Mouse (Mus musculus): ENCODE data around the gene Sgms2. TPM values are rescaled to one million over a fixed set of nuclear protein-coding genes. Genes with fewer than 3 reads are reported as not detected.

Sgms2 gene
- polyA plus RNA-seq, 1 experiment from 2014 or later, result 3.1 TPM

DNA sequence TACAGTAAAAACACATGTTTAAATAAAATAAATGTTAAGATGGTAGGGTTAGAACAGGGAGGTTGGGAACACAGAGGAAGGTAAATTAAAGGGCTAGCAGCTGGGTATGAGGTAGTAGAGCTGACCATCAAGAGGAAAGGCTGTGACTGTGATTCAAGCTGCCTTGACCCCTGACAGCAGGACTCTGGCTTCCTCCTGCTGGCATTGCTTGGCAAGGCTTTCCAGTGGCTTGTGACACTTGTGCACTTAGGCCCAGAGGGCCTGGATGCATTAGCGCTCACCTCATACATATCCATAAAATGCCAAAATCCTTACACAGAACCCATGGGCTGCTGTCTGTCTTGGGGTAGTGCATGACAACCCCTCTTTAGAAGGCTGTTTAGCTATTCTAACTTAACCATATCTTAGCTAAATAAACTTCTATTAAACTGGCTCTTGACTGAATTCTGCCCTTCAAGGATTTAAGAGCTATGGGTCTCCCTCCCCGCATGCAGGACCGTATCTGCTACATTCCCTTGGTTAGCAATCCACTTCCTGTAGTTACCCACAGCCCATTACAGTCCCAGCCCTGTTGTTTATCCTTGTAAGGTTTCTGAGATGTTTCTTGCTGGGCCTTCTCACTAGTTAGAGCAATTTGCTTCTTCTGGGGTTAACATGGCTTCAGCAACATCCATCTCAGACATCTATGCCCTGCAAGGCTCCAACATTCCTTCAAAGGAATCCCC lies 25.5 kb downstream of the Sgms2 start:
- no peaks in the 10 kb centered on the region for H3K27me3 ChIP-seq (ENCODE audit: insufficient read depth, low read length)
- H3K9me3 ChIP-seq (ENCODE audit: low read depth, low read length), result no peaks in the 10 kb centered on the region
- H3K4me2 ChIP-seq, result no peak overlapping the region
- ATAC-seq (ENCODE audit: insufficient read depth), result no peak
- H3K36me3 ChIP-seq (ENCODE audit: insufficient read depth), result no peaks in the 10 kb centered on the region
- 0 out of 2 replicates have a peak, but pooled peaks cover 3% of the 10 kb centered on the region for H3K4me1 ChIP-seq (ENCODE audit: insufficient read depth)
- H3K4me3 ChIP-seq (ENCODE audit: low read depth, low read length), result no peak overlapping the region
- H3K9ac ChIP-seq, result no peak overlapping the region
- no peak for DNase-seq
- 69% methylated on average over 3 of the region's 3 CpGs for WGBS
- no peak overlapping the region for H3K27ac ChIP-seq (ENCODE audit: low read depth)
- TF ChIP-seq CTCF (IDR thresholded peaks at IDR 0.05; ENCODE audit: low read depth), result no peak

DNA sequence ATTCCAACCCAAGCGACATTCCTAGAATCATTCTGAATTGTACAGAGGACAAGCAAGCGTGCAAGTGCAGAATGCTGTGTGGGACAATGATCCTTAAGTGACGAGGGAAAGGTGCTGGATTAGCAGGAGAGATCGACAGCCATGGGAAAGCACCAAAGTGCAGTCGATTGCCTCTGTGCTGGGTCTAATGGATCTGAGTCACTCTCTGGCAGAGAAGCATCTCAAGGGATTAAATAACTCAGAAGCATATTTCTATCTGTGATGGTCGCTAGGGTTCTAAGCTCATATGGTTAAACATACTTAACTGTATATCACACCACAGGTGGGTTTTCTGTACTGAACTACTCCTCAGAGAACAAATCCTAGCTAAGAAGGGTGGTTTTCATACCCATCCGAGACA lies 118.2 kb downstream of the Sgms2 start:
- Histone ChIP-seq H3K4me1 (ENCODE audit: insufficient read depth) (no peaks in the 10 kb centered on the region), H3K27ac (ENCODE audit: low read depth) (no peak overlapping the region), H3K9me3 (ENCODE audit: low read depth, low read length) (no peaks in the 10 kb centered on the region), H3K4me2 (no peak overlapping the region), H3K4me3 (ENCODE audit: low read depth, low read length) (no peak overlapping the region), H3K36me3 (ENCODE audit: insufficient read depth) (no peaks in the 10 kb centered on the region), H3K9ac (no peak overlapping the region), H3K27me3 (ENCODE audit: insufficient read depth, low read length) (no peaks in the 10 kb centered on the region)
- no peak for TF ChIP-seq CTCF (IDR thresholded peaks at IDR 0.05; ENCODE audit: low read depth)
- ATAC-seq (ENCODE audit: insufficient read depth) (no peak), DNase-seq (no peak)
- 80% methylated on average over 7 of the region's 7 CpGs for WGBS

DNA sequence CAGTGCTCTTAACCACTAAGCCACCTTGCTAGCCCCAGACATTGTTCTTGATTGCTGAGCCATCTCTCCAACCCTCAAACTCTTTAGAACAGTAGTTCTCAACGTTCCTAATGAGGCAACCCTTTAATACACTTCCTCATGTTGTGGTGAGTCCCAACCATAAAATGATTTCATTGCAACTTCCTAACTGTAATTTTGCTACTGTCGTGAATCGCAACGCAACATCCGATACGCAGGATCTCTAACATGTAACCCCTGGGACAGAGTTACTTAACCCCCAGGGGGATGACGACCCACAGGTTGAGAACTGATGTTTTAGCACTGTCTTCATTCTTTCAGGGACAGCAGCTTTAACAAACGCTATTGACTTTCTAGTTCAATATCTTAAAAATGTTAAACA lies 122.5 kb downstream of the Sgms2 start:
- no peaks in the 10 kb centered on the region for H3K4me1 ChIP-seq (ENCODE audit: insufficient read depth)
- DNase-seq, result no peak
- no peak overlapping the region for H3K4me2 ChIP-seq
- no peaks in the 10 kb centered on the region for H3K27me3 ChIP-seq (ENCODE audit: insufficient read depth, low read length)
- ATAC-seq (ENCODE audit: insufficient read depth), result no peak
- H3K9ac ChIP-seq, result no peak overlapping the region
- WGBS, result 86% methylated on average over 8 of the region's 8 CpGs
- H3K27ac ChIP-seq (ENCODE audit: low read depth), result no peak overlapping the region
- H3K36me3 ChIP-seq (ENCODE audit: insufficient read depth), result no peaks in the 10 kb centered on the region
- TF ChIP-seq CTCF (IDR thresholded peaks at IDR 0.05; ENCODE audit: low read depth), result no peak
- H3K4me3 ChIP-seq (ENCODE audit: low read depth, low read length), result no peak overlapping the region
- no peaks in the 10 kb centered on the region for H3K9me3 ChIP-seq (ENCODE audit: low read depth, low read length)

DNA sequence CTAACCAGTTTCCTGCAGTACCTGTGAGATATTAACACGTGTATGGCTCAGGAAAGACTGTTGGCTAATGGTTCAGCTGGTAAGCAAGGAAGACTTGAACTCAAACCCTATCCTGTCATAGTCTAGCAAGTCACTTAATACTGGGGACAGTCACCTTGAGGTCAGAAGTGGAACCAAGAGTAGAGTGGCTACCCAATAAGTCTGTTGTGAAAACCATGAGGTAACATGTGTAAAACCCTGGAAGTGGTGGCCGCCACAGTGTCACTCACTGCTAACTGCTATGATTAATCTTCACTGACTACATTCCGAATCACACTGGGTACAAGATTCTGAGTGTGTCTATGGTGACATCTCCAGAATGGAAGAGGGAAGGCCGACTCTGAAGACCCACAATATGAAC lies 123.8 kb downstream of the Sgms2 start:
- ATAC-seq (ENCODE audit: insufficient read depth) (no peak), DNase-seq (no peak)
- Histone ChIP-seq H3K9ac (no peak overlapping the region), H3K27ac (ENCODE audit: low read depth) (no peak overlapping the region), H3K36me3 (ENCODE audit: insufficient read depth) (no peaks in the 10 kb centered on the region), H3K9me3 (ENCODE audit: low read depth, low read length) (no peaks in the 10 kb centered on the region), H3K4me1 (ENCODE audit: insufficient read depth) (no peaks in the 10 kb centered on the region), H3K27me3 (ENCODE audit: insufficient read depth, low read length) (no peaks in the 10 kb centered on the region), H3K4me2 (no peak overlapping the region), H3K4me3 (ENCODE audit: low read depth, low read length) (no peak overlapping the region)
- 82% methylated on average over 4 of the region's 4 CpGs for WGBS
- no peak for TF ChIP-seq CTCF (IDR thresholded peaks at IDR 0.05; ENCODE audit: low read depth)

DNA sequence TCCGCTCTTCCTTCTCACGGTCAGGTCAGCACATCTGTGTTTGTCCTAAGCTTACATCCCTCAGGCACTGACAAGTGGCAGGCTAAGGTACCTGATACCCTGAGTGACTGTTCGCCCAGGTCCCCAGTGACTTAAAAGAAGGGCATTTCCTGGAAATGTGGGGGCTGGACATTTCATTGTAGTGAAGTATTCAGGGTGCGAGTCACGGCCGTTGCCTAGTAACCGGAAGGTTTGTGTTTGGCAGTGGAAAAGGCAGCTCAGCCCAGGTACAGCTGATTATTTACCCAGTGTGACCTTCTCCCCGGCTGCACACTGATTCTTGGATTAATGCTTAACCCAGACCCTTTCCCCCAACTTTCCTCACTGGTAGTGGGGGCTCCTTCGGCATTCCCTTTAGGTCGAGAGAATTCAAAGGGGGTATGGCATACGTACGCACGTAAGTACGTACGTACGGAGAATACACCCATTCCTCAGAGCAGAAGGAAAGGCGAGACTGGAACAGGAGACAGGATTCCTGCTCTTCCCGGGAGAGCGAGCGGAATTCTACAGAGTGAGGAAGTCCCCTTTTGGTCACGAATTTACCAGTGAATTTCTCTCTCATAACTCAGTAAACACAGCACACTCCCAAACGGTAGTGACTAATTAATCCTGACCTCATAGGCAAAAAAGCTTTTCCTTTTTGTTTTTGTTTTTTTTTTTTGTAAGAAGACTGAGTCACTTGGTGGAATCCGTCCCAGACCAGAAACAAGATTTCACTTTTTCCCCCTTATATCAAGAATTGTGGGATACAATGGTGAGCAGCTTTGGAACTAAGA lies 126.4 kb downstream of the Sgms2 start:
- Histone ChIP-seq H3K36me3 (ENCODE audit: insufficient read depth) (no peaks in the 10 kb centered on the region), H3K9me3 (ENCODE audit: low read depth, low read length) (no peaks in the 10 kb centered on the region), H3K27ac (ENCODE audit: low read depth) (0 out of 2 replicates have a peak overlapping the region, but pooled peaks have one; percentile 9), H3K27me3 (ENCODE audit: insufficient read depth, low read length) (no peaks in the 10 kb centered on the region), H3K4me3 (ENCODE audit: low read depth, low read length) (peak overlapping the region; percentile 12), H3K9ac (no peak overlapping the region), H3K4me2 (peak overlapping the region; percentile 48), H3K4me1 (ENCODE audit: insufficient read depth) (no peaks in the 10 kb centered on the region)
- WGBS, result 35% methylated on average over 23 of the region's 23 CpGs
- TF ChIP-seq CTCF (IDR thresholded peaks at IDR 0.05; ENCODE audit: low read depth), result no peak
- DNase-seq (peak; percentile 69), ATAC-seq (ENCODE audit: insufficient read depth) (peak; percentile 84)

DNA sequence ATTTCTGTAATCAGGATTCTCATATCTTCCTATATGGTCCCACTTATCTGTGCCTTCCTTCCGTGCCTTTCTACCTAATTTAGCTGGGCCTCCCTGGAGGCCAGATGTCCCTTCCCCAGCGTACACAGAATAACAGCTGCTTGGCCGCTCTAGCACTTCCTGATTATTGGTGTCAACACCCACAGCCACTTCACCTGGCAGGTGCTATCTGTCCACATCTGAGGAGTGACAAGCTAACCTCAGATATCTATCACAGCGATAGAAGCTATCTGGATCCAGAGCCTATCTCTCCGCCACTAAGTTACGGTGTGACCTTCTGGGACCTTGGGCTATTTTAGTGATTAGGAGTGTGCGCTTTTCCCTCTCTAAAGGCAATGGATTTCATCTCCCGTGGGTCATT lies 127.0 kb downstream of the Sgms2 start:
- H3K36me3 ChIP-seq (ENCODE audit: insufficient read depth), result no peaks in the 10 kb centered on the region
- no peak for DNase-seq
- ATAC-seq (ENCODE audit: insufficient read depth), result no peak
- H3K27me3 ChIP-seq (ENCODE audit: insufficient read depth, low read length), result no peaks in the 10 kb centered on the region
- H3K4me2 ChIP-seq, result peak overlapping the region; percentile 48
- no peak overlapping the region for H3K9ac ChIP-seq
- no peaks in the 10 kb centered on the region for H3K4me1 ChIP-seq (ENCODE audit: insufficient read depth)
- H3K4me3 ChIP-seq (ENCODE audit: low read depth, low read length), result peak overlapping the region; percentile 12; the same call in 1 of the 2 replicates
- no peaks in the 10 kb centered on the region for H3K9me3 ChIP-seq (ENCODE audit: low read depth, low read length)
- TF ChIP-seq CTCF (IDR thresholded peaks at IDR 0.05; ENCODE audit: low read depth), result no peak
- no peak overlapping the region for H3K27ac ChIP-seq (ENCODE audit: low read depth)
- 25% methylated on average over 8 of the region's 8 CpGs for WGBS

DNA sequence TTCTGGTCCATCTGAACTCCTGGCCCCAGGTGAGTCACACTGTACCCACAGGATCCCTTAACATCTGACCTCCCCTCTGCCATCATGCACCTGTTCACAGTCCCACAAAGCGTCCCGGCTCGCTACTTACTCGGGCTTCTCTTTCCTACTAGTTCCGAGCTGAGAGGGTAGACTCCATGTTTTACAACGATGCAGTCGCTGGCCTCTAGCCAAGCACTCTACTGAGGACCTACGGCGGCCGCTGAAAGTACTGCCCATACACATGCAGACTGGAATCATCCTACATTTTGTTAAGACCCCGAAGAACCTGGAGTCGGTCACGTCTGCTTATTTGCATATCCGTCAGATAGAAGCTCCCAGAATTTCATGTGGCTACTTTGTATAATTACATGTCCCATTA lies 127.6 kb downstream of the Sgms2 start:
- H3K9ac ChIP-seq, result no peak overlapping the region
- WGBS, result 65% methylated on average over 14 of the region's 14 CpGs
- H3K27ac ChIP-seq (ENCODE audit: low read depth), result no peak overlapping the region
- H3K27me3 ChIP-seq (ENCODE audit: insufficient read depth, low read length), result no peaks in the 10 kb centered on the region
- no peaks in the 10 kb centered on the region for H3K9me3 ChIP-seq (ENCODE audit: low read depth, low read length)
- no peak for TF ChIP-seq CTCF (IDR thresholded peaks at IDR 0.05; ENCODE audit: low read depth)
- H3K4me1 ChIP-seq (ENCODE audit: insufficient read depth), result no peaks in the 10 kb centered on the region
- 0 out of 2 replicates have a peak, but pooled peaks have one; percentile 22 for ATAC-seq (ENCODE audit: insufficient read depth)
- no peaks in the 10 kb centered on the region for H3K36me3 ChIP-seq (ENCODE audit: insufficient read depth)
- peak; percentile 62 for DNase-seq
- H3K4me2 ChIP-seq, result no peak overlapping the region
- H3K4me3 ChIP-seq (ENCODE audit: low read depth, low read length), result no peak overlapping the region
